Mouse (Mus musculus) heart, adult 2 months (tissue): ENCODE measurements around the gene Furin. TPM values are rescaled to one million over a fixed set of nuclear protein-coding genes. Genes with fewer than 3 reads are reported as not detected.

Experiments used
- DNase-seq, 2 experiments: peaks; one replicate each; pipeline ENCODE4 v3.0.0; 2021
- H3K27ac ChIP-seq: fragments of 200-600 bp; 2 replicates; pipeline ENCODE4 v1.8.1; 2022
- H3K27me3 ChIP-seq: fragments of 200-500 bp; 2 replicates; pipeline ENCODE4 v1.6.1; 2012; ENCODE audit warnings: mild to moderate bottlenecking, low read length, inconsistent platforms, mixed read lengths; ENCODE audit not compliant: control insufficient read depth, insufficient read depth
- H3K36me3 ChIP-seq: fragments of 200-500 bp; 2 replicates; pipeline ENCODE4 v1.6.1; 2012; ENCODE audit warnings: low read length, inconsistent platforms; ENCODE audit not compliant: control insufficient read depth, insufficient read depth
- H3K4me1 ChIP-seq: fragments of 200-500 bp; 2 replicates; pipeline ENCODE4 v1.6.1; 2011; ENCODE audit warnings: low read length; ENCODE audit not compliant: control insufficient read depth, insufficient read depth
- H3K4me3 ChIP-seq: fragments of 200-600 bp; 2 replicates; pipeline ENCODE4 v1.8.1; 2022
- H3K79me2 ChIP-seq: fragments of 200-500 bp; replicated peaks from 2 replicates; pipeline ENCODE4 v1.6.1; 2012; ENCODE audit warnings: mild to moderate bottlenecking, inconsistent platforms, low read length, moderate library complexity, mixed read lengths; ENCODE audit not compliant: control insufficient read depth, insufficient read depth
- H3K9ac ChIP-seq: fragments of 200-500 bp; 2 replicates; pipeline ENCODE4 v1.6.1; 2012; ENCODE audit warnings: low read depth, mild to moderate bottlenecking, control low read depth, inconsistent platforms, low read length, mixed read lengths
- CTCF ChIP-seq: fragments of 200-600 bp; IDR thresholded peaks from 2 replicates; pipeline ENCODE4 v1.8.1; 2022; ENCODE audit warnings: antibody characterized with exemption, mild to moderate bottlenecking, moderate library complexity
- EP300 ChIP-seq: fragments of 200-500 bp; IDR thresholded peaks from 2 replicates; pipeline ENCODE4 v1.6.1; 2011; ENCODE audit warnings: low read depth, low read length, control low read depth; ENCODE audit not compliant: insufficient read depth
- POLR2A ChIP-seq: fragments of 200-500 bp; IDR thresholded peaks from 2 replicates; pipeline ENCODE4 v1.6.1; 2011; ENCODE audit warnings: mild to moderate bottlenecking, low read depth, low read length, control low read depth; ENCODE audit not compliant: insufficient read depth
- WGBS: fragments of 180-500 bp; shearing (Covaris S2); methylation state at CpG from one replicate; pipeline ENCODE4 v1.1.7; 2018; 5-methylcytosine and 5-hydroxymethylcytosine counted together
- intact Hi-C: fragments of 180-260 bp; cut with DNase I; formaldehyde crosslinking; loops from one replicate; pipeline ENCODE4 v1.15.1; 2025
- polyA plus RNA-seq: library from polyadenylated mRNA; depleted of rRNA; stranded (reverse); fragments of >200 nt; gene quantifications from 2 replicates; pipeline ENCODE4 v1.2.3, GENCODE M21; 2012
- total RNA-seq, 2 experiments: library from RNA; stranded (reverse); gene quantifications; 2 replicates each; pipeline ENCODE4 v1.2.3; 2021

Gene Furin
- total and polyA plus RNA-seq, 3 experiments = 64.9 to 129 (median 108) TPM

GRCm38 (mm10) chr7:80343270-80344018, 61.8 kb downstream of the Furin start:
- H3K27ac ChIP-seq = peak overlapping the region; percentile 94
- peak overlapping the region; percentile 78 for H3K9ac ChIP-seq
- no peaks in the 10 kb centered on the region for H3K27me3 ChIP-seq
- 26% methylated on average over 19 of the region's 19 CpGs for WGBS
- no peaks in the 10 kb centered on the region for H3K79me2 ChIP-seq
- TF ChIP-seq CTCF = 0 out of 2 replicates have a peak, but pooled peaks have one; percentile 1
- TF ChIP-seq POLR2A = no peak
- intact Hi-C loops = no loop called here
- peaks cover 11% of the 10 kb centered on the region for H3K4me1 ChIP-seq
- peak overlapping the region; percentile 96 for H3K4me3 ChIP-seq
- DNase-seq = no peak
- H3K36me3 ChIP-seq = no peaks in the 10 kb centered on the region

- 2% methylated on average over 25 of the region's 25 CpGs for WGBS
- no peaks in the 10 kb centered on the region for H3K79me2 ChIP-seq
- peak within 1 kb of the TSS; percentile 96 for H3K4me3 ChIP-seq
- intact Hi-C loops = no loop called here
- peak within 1 kb of the TSS; percentile 94 for H3K27ac ChIP-seq
- H3K27me3 ChIP-seq = no peaks in the 10 kb centered on the region
- H3K9ac ChIP-seq = peak within 1 kb of the TSS; percentile 78
- peak; percentile 92 to 95 for DNase-seq
- H3K4me1 ChIP-seq = peaks cover 11% of the 10 kb centered on the region
- TF ChIP-seq EP300 = peak; percentile 56; the same call in 1 of the 2 replicates
- peak; percentile 92 for TF ChIP-seq POLR2A
- peak; percentile 95 for TF ChIP-seq CTCF
- no peaks in the 10 kb centered on the region for H3K36me3 ChIP-seq
These were observed 62.4 kb downstream of the Furin start, which contains the start of gene Hddc3 for GRCm38 (mm10) chr7:80342858-80343257. Gene Hddc3, plus strand, starts transcription at chr7:80343104.

GRCm38 (mm10) chr7:80341793-80342192, 63.4 kb downstream of the Furin start:
- Histone ChIP-seq H3K4me3 (no peak overlapping the region), H3K27ac (no peak overlapping the region), H3K27me3 (no peaks in the 10 kb centered on the region), H3K9ac (no peak overlapping the region), H3K36me3 (no peaks in the 10 kb centered on the region), H3K79me2 (no peaks in the 10 kb centered on the region), H3K4me1 (peaks cover 11% of the 10 kb centered on the region)
- TF ChIP-seq POLR2A (no peak), EP300 (no peak), CTCF (no peak)
- WGBS = 61% methylated on average over 7 of the region's 7 CpGs
- intact Hi-C loops = loop anchor here (1.0 kb wide), 2 partner anchors 17 to 29 kb away; partner anchors contain the start of gene Rccd1
- DNase-seq = no peak

- Histone ChIP-seq H3K27ac (peak within 1 kb of the TSS; percentile 95), H3K4me3 (peak within 1 kb of the TSS; percentile 68), H3K9ac (peak within 1 kb of the TSS; percentile 83), H3K79me2 (no peaks in the 10 kb centered on the region), H3K4me1 (peaks cover 11% of the 10 kb centered on the region), H3K36me3 (no peaks in the 10 kb centered on the region), H3K27me3 (no peaks in the 10 kb centered on the region)
- 2% methylated on average over 11 of the region's 11 CpGs for WGBS
- no peak for TF ChIP-seq POLR2A
- peak; percentile 72 for TF ChIP-seq CTCF
- TF ChIP-seq EP300 = 0 out of 2 replicates have a peak, but pooled peaks have one; percentile 11
- DNase-seq = peak; percentile 77 to 82
- intact Hi-C loops = loop anchor here (1.0 kb wide), 2 partner anchors 16 to 30 kb away; partner anchors contain the start of gene Rccd1
These were observed 64.4 kb downstream of the Furin start, which contains the start of gene Unc45a for GRCm38 (mm10) chr7:80340793-80341192. Gene Unc45a, minus strand, starts transcription at chr7:80341005.

- intact Hi-C loops = no loop called here
- Histone ChIP-seq H3K79me2 (no peaks in the 10 kb centered on the region), H3K36me3 (no peaks in the 10 kb centered on the region), H3K27me3 (no peaks in the 10 kb centered on the region), H3K4me3 (peak overlapping the region; percentile 68), H3K9ac (peak overlapping the region; percentile 83), H3K27ac (peak overlapping the region; percentile 95), H3K4me1 (peaks cover 11% of the 10 kb centered on the region)
- WGBS = under 1% methylated on average over 45 of the region's 45 CpGs
- TF ChIP-seq CTCF (peak; percentile 93), EP300 (peak; percentile 86), POLR2A (peak; percentile 93)
- peak; percentile 97 to 98 for DNase-seq
These were observed 65.2 kb downstream of the Furin start for GRCm38 (mm10) chr7:80339793-80340628.
